11 mouse cellular contexts compared by ENCODE assay signal in the genomic region with DNA sequence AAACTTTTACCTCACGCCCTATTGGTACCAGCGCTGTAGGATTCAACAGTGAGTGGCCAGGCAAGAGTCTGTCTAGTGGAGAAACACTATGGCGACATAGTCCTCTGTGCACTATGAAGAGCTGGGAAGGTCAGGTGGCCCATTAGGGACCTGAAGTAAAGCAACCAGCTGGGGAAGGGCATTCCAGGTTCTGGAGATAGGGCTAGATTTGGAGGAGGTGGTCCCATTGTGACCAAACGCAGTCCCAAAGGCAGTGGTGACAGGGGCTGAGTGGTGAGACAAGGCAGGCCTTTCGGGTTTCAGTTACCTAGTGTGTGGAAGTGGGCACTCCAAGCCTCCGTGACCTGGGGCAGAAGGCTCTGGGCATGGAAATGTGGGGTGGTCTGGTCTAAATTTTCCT. TPM values are rescaled to one million over a fixed set of nuclear protein-coding genes. Genes with fewer than 3 reads are reported as not detected.
DNase-seq lines count a peak whose midpoint lies in the region; ATAC-seq and TF ChIP-seq lines count a peak whose summit lies in the region.
"Had no signal": no experiment of that assay in that cellular context is flagged by ENCODE, and none has a peak within 500 bp of the region (broad histone marks: within the 10 kb centered on the region; RNA-seq: fewer than 3 reads in every experiment).

No protein-coding gene starts in this region.

- DNase-seq in heart, postnatal 10 days = no peak
- DNase-seq in midbrain, embryonic 10.5 days (ENCODE audit: low spot score) = no peak
- DNase-seq in stomach, postnatal 0 days (ENCODE audit: low spot score) = no peak
- no peak for DNase-seq in adrenal gland, postnatal 36 days
- no peak for DNase-seq in thymus, postnatal 36 days
- DNase-seq: cerebellum, adult 8-10 months had no signal

- H3K4me3 ChIP-seq in heart, embryonic 11.5 days (ENCODE audit: low read depth, low read length) = peak overlapping the region; percentile 64; the same call in 1 of the 2 replicates
- peak overlapping the region; percentile 78 for H3K4me3 ChIP-seq in midbrain, embryonic 10.5 days
- H3K4me3 ChIP-seq in midbrain, embryonic 15.5 days = no peak overlapping the region
- peak overlapping the region; percentile 71 for H3K4me3 ChIP-seq in limb, embryonic 15.5 days
- no peak overlapping the region for H3K4me3 ChIP-seq in stomach, postnatal 0 days (ENCODE audit: low read depth, low read length)

- TF ChIP-seq CTCF in stomach, postnatal 0 days (IDR thresholded peaks at IDR 0.05; ENCODE audit: low read depth) = no peak

- H3K4me2 ChIP-seq in heart, embryonic 11.5 days = peak overlapping the region; percentile 100
- H3K4me2 ChIP-seq in midbrain, embryonic 15.5 days = no peak overlapping the region
- peak overlapping the region; percentile 100; the same call in 1 of the 2 replicates for H3K4me2 ChIP-seq in limb, embryonic 15.5 days
- H3K4me2 ChIP-seq in stomach, postnatal 0 days (replicated peaks; ENCODE audit: low read depth) = peak overlapping the region; percentile 100; the same call in 1 of the 2 replicates

- peak overlapping the region; percentile 51; the same call in 1 of the 2 replicates for H3K27ac ChIP-seq in heart, embryonic 11.5 days (ENCODE audit: low read depth, low read length)
- H3K27ac ChIP-seq in midbrain, embryonic 10.5 days (replicated peaks) = peak overlapping the region; percentile 63; the same call in 1 of the 2 replicates
- H3K27ac ChIP-seq in midbrain, embryonic 15.5 days = no peak overlapping the region
- H3K27ac ChIP-seq in limb, embryonic 15.5 days = no peak overlapping the region
- peak overlapping the region; percentile 78; the same call in 1 of the 2 replicates for H3K27ac ChIP-seq in stomach, postnatal 0 days (replicated peaks)

- H3K27me3 ChIP-seq in heart, embryonic 11.5 days (ENCODE audit: control insufficient read depth, insufficient read depth, low read length) = no peaks in the 10 kb centered on the region; the same call in 1 of the 2 replicates
- H3K27me3 ChIP-seq in midbrain, embryonic 10.5 days (ENCODE audit: low read depth, poor library complexity, severe bottlenecking) = peaks cover 73% of the 10 kb centered on the region
- peaks cover 17% of the 10 kb centered on the region for H3K27me3 ChIP-seq in midbrain, embryonic 15.5 days (replicated peaks)
- H3K27me3 ChIP-seq in limb, embryonic 15.5 days = no peaks in the 10 kb centered on the region
- no peaks in the 10 kb centered on the region for H3K27me3 ChIP-seq in stomach, postnatal 0 days (ENCODE audit: control insufficient read depth, insufficient read depth, low read length)

- no peaks in the 10 kb centered on the region for H3K36me3 ChIP-seq in heart, embryonic 11.5 days (ENCODE audit: control insufficient read depth, insufficient read depth, low read length)
- H3K36me3 ChIP-seq in midbrain, embryonic 10.5 days = no peaks in the 10 kb centered on the region
- no peaks in the 10 kb centered on the region for H3K36me3 ChIP-seq in midbrain, embryonic 15.5 days (replicated peaks)
- H3K36me3 ChIP-seq in limb, embryonic 15.5 days = no peaks in the 10 kb centered on the region
- H3K36me3 ChIP-seq in stomach, postnatal 0 days (ENCODE audit: control insufficient read depth, insufficient read depth, low read length) = no peaks in the 10 kb centered on the region

- no peak overlapping the region for H3K9ac ChIP-seq in heart, embryonic 11.5 days (ENCODE audit: low read depth, low read length)
- no peak overlapping the region for H3K9ac ChIP-seq in midbrain, embryonic 15.5 days
- no peak overlapping the region for H3K9ac ChIP-seq in limb, embryonic 15.5 days
- H3K9ac ChIP-seq in stomach, postnatal 0 days (ENCODE audit: low read length) = no peak overlapping the region

- H3K4me1 ChIP-seq in heart, embryonic 11.5 days (ENCODE audit: control insufficient read depth, insufficient read depth, low read length) = peaks cover 18% of the 10 kb centered on the region
- peaks cover 33% of the 10 kb centered on the region for H3K4me1 ChIP-seq in midbrain, embryonic 10.5 days
- H3K4me1 ChIP-seq in midbrain, embryonic 15.5 days = peaks cover 23% of the 10 kb centered on the region
- H3K4me1 ChIP-seq in limb, embryonic 15.5 days = peaks cover 33% of the 10 kb centered on the region
- no peaks in the 10 kb centered on the region; the same call in 1 of the 2 replicates for H3K4me1 ChIP-seq in stomach, postnatal 0 days (replicated peaks; ENCODE audit: control insufficient read depth, insufficient read depth)

- H3K9me3 ChIP-seq in heart, embryonic 11.5 days (replicated peaks; ENCODE audit: control insufficient read depth, low read length) = no peaks in the 10 kb centered on the region
- no peaks in the 10 kb centered on the region for H3K9me3 ChIP-seq in midbrain, embryonic 10.5 days (replicated peaks)
- no peaks in the 10 kb centered on the region for H3K9me3 ChIP-seq in midbrain, embryonic 15.5 days
- H3K9me3 ChIP-seq in limb, embryonic 15.5 days = no peaks in the 10 kb centered on the region
- H3K9me3 ChIP-seq in stomach, postnatal 0 days (ENCODE audit: control insufficient read depth, low read length) = no peaks in the 10 kb centered on the region
- H3K9me3 ChIP-seq: megakaryocyte, embryonic 14.5 days had no signal

- intact Hi-C loops in heart, postnatal 10 days (cut with DNase I) = no loop called here

- no peak for ATAC-seq in heart, embryonic 11.5 days (replicated peaks; ENCODE audit: insufficient number of reproducible peaks, low FRiP score, low TSS enrichment)
- ATAC-seq in midbrain, embryonic 15.5 days (replicated peaks) = no peak
- ATAC-seq in limb, embryonic 15.5 days (ENCODE audit: insufficient number of reproducible peaks, low FRiP score, low TSS enrichment, low read depth) = no peak
- ATAC-seq in stomach, postnatal 0 days (ENCODE audit: low FRiP score, low TSS enrichment) = no peak
- ATAC-seq: inflammation-experienced regulatory T-cells, adult 6 months had no signal

- no peak for TF ChIP-seq EP300 in stomach, postnatal 0 days (optimal IDR thresholded peaks at IDR 0.05)

- 41% methylated on average over 6 of the region's 6 CpGs for WGBS in heart, embryonic 11.5 days (ENCODE audit: insufficient replicate concordance)
- WGBS in midbrain, embryonic 10.5 days = 51% methylated on average over 6 of the region's 6 CpGs
- 52% methylated on average over 6 of the region's 6 CpGs for WGBS in midbrain, embryonic 15.5 days
- 70% methylated on average over 6 of the region's 6 CpGs for WGBS in limb, embryonic 15.5 days
- 70% methylated on average over 6 of the region's 6 CpGs for WGBS in stomach, postnatal 0 days

RNA-seq across cellular contexts. Expression of gene Macrod1, which starts 1.9 kb away (rescaled TPM):
- polyA plus RNA-seq in heart, embryonic 11.5 days (2014; fragmentation: Nextera tagmentation; extraction: Ambion mirVana) = 13.3 and 16.7 TPM in 2 replicates
- total RNA-seq in heart, postnatal 10 days (2021) = 100 to 1,000 TPM; 168 to 172 TPM
- polyA plus RNA-seq in midbrain, embryonic 10.5 days (2016; fragmentation: Nextera tagmentation; extraction: Ambion mirVana) = 2.2 and 2.9 TPM in 2 replicates
- 5.6 and 6.0 TPM in 2 replicates for polyA plus RNA-seq in midbrain, embryonic 15.5 days (2015; fragmentation: Nextera tagmentation; extraction: Ambion mirVana)
- 18.2 and 27.2 TPM in 2 replicates for polyA plus RNA-seq in limb, embryonic 15.5 days (2015; fragmentation: Nextera tagmentation; extraction: Ambion mirVana)
- polyA plus RNA-seq in stomach, postnatal 0 days (2015; fragmentation: Nextera tagmentation; extraction: Ambion mirVana) = 16.8 and 20.5 TPM in 2 replicates
- total RNA-seq in adrenal gland, postnatal 36 days (2021) = 10 to 100 TPM; 52.5 to 66.7 TPM

RNA-seq across cellular contexts. Expression of gene Stip1, which starts 18.8 kb away (rescaled TPM):
- 266 and 283 TPM in 2 replicates for polyA plus RNA-seq in heart, embryonic 11.5 days (2014; fragmentation: Nextera tagmentation; extraction: Ambion mirVana)
- 100 to 1,000 TPM; 104 to 117 TPM for total RNA-seq in heart, postnatal 10 days (2021)
- polyA plus RNA-seq in midbrain, embryonic 10.5 days (2016; fragmentation: Nextera tagmentation; extraction: Ambion mirVana) = 427 and 470 TPM in 2 replicates
- polyA plus RNA-seq in midbrain, embryonic 15.5 days (2015; fragmentation: Nextera tagmentation; extraction: Ambion mirVana) = 214 and 230 TPM in 2 replicates
- 207 and 226 TPM in 2 replicates for polyA plus RNA-seq in limb, embryonic 15.5 days (2015; fragmentation: Nextera tagmentation; extraction: Ambion mirVana)
- 67.9 and 69.7 TPM in 2 replicates for polyA plus RNA-seq in stomach, postnatal 0 days (2015; fragmentation: Nextera tagmentation; extraction: Ambion mirVana)
- 100 to 1,000 TPM; 149 to 281 TPM for total RNA-seq in adrenal gland, postnatal 36 days (2021)

RNA-seq across cellular contexts. Expression of gene Fermt3, which starts 39.3 kb away (rescaled TPM):
- polyA plus RNA-seq in heart, embryonic 11.5 days (2014; fragmentation: Nextera tagmentation; extraction: Ambion mirVana) = 11.5 and 11.9 TPM in 2 replicates
- 1 to 10 TPM; 5.2 to 6.6 TPM for total RNA-seq in heart, postnatal 10 days (2021)
- 8.5 and 10.3 TPM in 2 replicates for polyA plus RNA-seq in midbrain, embryonic 10.5 days (2016; fragmentation: Nextera tagmentation; extraction: Ambion mirVana)
- 4.8 and 5.2 TPM in 2 replicates for polyA plus RNA-seq in midbrain, embryonic 15.5 days (2015; fragmentation: Nextera tagmentation; extraction: Ambion mirVana)
- polyA plus RNA-seq in limb, embryonic 15.5 days (2015; fragmentation: Nextera tagmentation; extraction: Ambion mirVana) = 13.1 TPM in 2 replicates
- 7.6 and 8.1 TPM in 2 replicates for polyA plus RNA-seq in stomach, postnatal 0 days (2015; fragmentation: Nextera tagmentation; extraction: Ambion mirVana)
- total RNA-seq in adrenal gland, postnatal 36 days (2021) = 1 to 10 TPM; 6.9 TPM

RNA-seq across cellular contexts. Expression of gene Flrt1, which starts 47.0 kb away (rescaled TPM):
- polyA plus RNA-seq in heart, embryonic 11.5 days (2014; fragmentation: Nextera tagmentation; extraction: Ambion mirVana) = 0.79 and 0.97 TPM in 2 replicates
- 1 to 10 TPM; 1.2 to 1.3 TPM for total RNA-seq in heart, postnatal 10 days (2021)
- 6.0 and 7.5 TPM in 2 replicates for polyA plus RNA-seq in midbrain, embryonic 10.5 days (2016; fragmentation: Nextera tagmentation; extraction: Ambion mirVana)
- 12.2 and 12.5 TPM in 2 replicates for polyA plus RNA-seq in midbrain, embryonic 15.5 days (2015; fragmentation: Nextera tagmentation; extraction: Ambion mirVana)
- 5.6 and 5.8 TPM in 2 replicates for polyA plus RNA-seq in limb, embryonic 15.5 days (2015; fragmentation: Nextera tagmentation; extraction: Ambion mirVana)
- 1.1 and 1.6 TPM in 2 replicates for polyA plus RNA-seq in stomach, postnatal 0 days (2015; fragmentation: Nextera tagmentation; extraction: Ambion mirVana)
- 1 to 10 TPM; 1.3 to 4.0 TPM for total RNA-seq in adrenal gland, postnatal 36 days (2021)

Comparison
In these comparisons a context has a peak if more than half of its experiments do, and no peak if none do; other contexts are left out.
1. H3K27ac ChIP-seq: peak in heart, embryonic 11.5 days (single experiment), midbrain, embryonic 10.5 days (single experiment) and stomach, postnatal 0 days (single experiment); none in midbrain, embryonic 15.5 days (single experiment) and limb, embryonic 15.5 days (single experiment).
2. H3K4me3 ChIP-seq: peak in heart, embryonic 11.5 days (single experiment), midbrain, embryonic 10.5 days (single experiment) and limb, embryonic 15.5 days (single experiment); none in midbrain, embryonic 15.5 days (single experiment) and stomach, postnatal 0 days (single experiment).